In genomic region chr12:31654197-31654964, GRCm38 (mm10) we compare ENCODE assay signal across 8 mouse cellular contexts. TPM values are rescaled to one million over a fixed set of nuclear protein-coding genes. Genes with fewer than 3 reads are reported as not detected.
DNase-seq lines count a peak whose midpoint lies in the region; ATAC-seq and TF ChIP-seq lines count a peak whose summit lies in the region.

Gene Dus4l, minus strand, starts transcription at chr12:31654826.
Gene Cog5, plus strand, starts transcription at chr12:31654869.

- peaks cover 7% of the 10 kb centered on the region for H3K4me1 ChIP-seq in embryonic facial prominence, embryonic 13.5 days
- peaks cover 2% of the 10 kb centered on the region for H3K4me1 ChIP-seq in heart, adult 2 months (ENCODE audit: control insufficient read depth, insufficient read depth, low read length)
- peaks cover 4% of the 10 kb centered on the region; the same call in 1 of the 2 replicates for H3K4me1 ChIP-seq in limb, embryonic 14.5 days (ENCODE audit: control insufficient read depth, insufficient read depth, low read length)
- no peaks in the 10 kb centered on the region for H3K4me1 ChIP-seq in midbrain, postnatal 0 days (ENCODE audit: insufficient read depth, low read length)

- TF ChIP-seq CTCF in heart, adult 2 months (IDR thresholded peaks at IDR 0.05) = no peak
- TF ChIP-seq CTCF in midbrain, postnatal 0 days (IDR thresholded peaks at IDR 0.05) = 0 out of 2 replicates have a peak, but pooled peaks have one; percentile 7

- H3K4me2 ChIP-seq in embryonic facial prominence, embryonic 13.5 days = peak within 1 kb of the TSS; percentile 74
- peak within 1 kb of the TSS; percentile 65 for H3K4me2 ChIP-seq in limb, embryonic 14.5 days (replicated peaks; ENCODE audit: low read depth, low read length, severe bottlenecking)
- peak within 1 kb of the TSS; percentile 51 for H3K4me2 ChIP-seq in midbrain, postnatal 0 days (ENCODE audit: low read depth, low read length, poor library complexity, severe bottlenecking)

- H3K27ac ChIP-seq in embryonic facial prominence, embryonic 13.5 days = peak within 1 kb of the TSS; percentile 85
- H3K27ac ChIP-seq in heart, adult 2 months = peak within 1 kb of the TSS; percentile 97
- peak within 1 kb of the TSS; percentile 91 for H3K27ac ChIP-seq in limb, embryonic 14.5 days (replicated peaks; ENCODE audit: low read depth, low read length)
- peak within 1 kb of the TSS; percentile 65 for H3K27ac ChIP-seq in midbrain, postnatal 0 days (ENCODE audit: low read depth, low read length)

- H3K4me3 ChIP-seq in embryonic facial prominence, embryonic 13.5 days = peak within 1 kb of the TSS; percentile 85
- peak within 1 kb of the TSS; percentile 89 for H3K4me3 ChIP-seq in heart, adult 2 months
- H3K4me3 ChIP-seq in limb, embryonic 14.5 days (replicated peaks; ENCODE audit: low read length) = peak within 1 kb of the TSS; percentile 87
- H3K4me3 ChIP-seq in midbrain, postnatal 0 days (ENCODE audit: low read depth, low read length) = peak within 1 kb of the TSS; percentile 96

- TF ChIP-seq POLR2A in heart, adult 2 months (IDR thresholded peaks at IDR 0.05; ENCODE audit: insufficient read depth, low read depth, low read length) = peak; percentile 81
- TF ChIP-seq POLR2A in limb, embryonic 14.5 days (IDR thresholded peaks at IDR 0.05; ENCODE audit: borderline replicate concordance, extremely low read depth, insufficient read depth, insufficient read length) = peak; percentile 60; the same call in 1 of the 2 replicates

- H3K9me3 ChIP-seq in embryonic facial prominence, embryonic 13.5 days = no peaks in the 10 kb centered on the region
- H3K9me3 ChIP-seq in limb, embryonic 14.5 days (ENCODE audit: control insufficient read depth, low read length) = no peaks in the 10 kb centered on the region
- no peaks in the 10 kb centered on the region for H3K9me3 ChIP-seq in midbrain, postnatal 0 days (ENCODE audit: low read length)

- no peaks in the 10 kb centered on the region for H3K27me3 ChIP-seq in embryonic facial prominence, embryonic 13.5 days
- H3K27me3 ChIP-seq in heart, adult 2 months (ENCODE audit: control insufficient read depth, insufficient read depth, low read length) = no peaks in the 10 kb centered on the region
- H3K27me3 ChIP-seq in limb, embryonic 14.5 days (ENCODE audit: control insufficient read depth, insufficient read depth, low read length) = no peaks in the 10 kb centered on the region
- no peaks in the 10 kb centered on the region for H3K27me3 ChIP-seq in midbrain, postnatal 0 days (ENCODE audit: insufficient read depth, low read length)

- peak; percentile 97 for DNase-seq in 3134 (ENCODE audit: extremely low read depth, insufficient read length, low spot score)
- peak; percentile 94 to 97 for DNase-seq in adrenal gland, postnatal 36 days
- peak; percentile 96 to 100 for DNase-seq in heart, adult 2 months
- DNase-seq in kidney, adult 9 months = peak; percentile 98
- DNase-seq in limb, embryonic 14.5 days (ENCODE audit: low spot score) = peak; percentile 91
- DNase-seq in midbrain, postnatal 0 days (ENCODE audit: low spot score) = peak; percentile 92
- DNase-seq in spleen, postnatal 14 days (ENCODE audit: low spot score in 2 of 2) = peak; percentile 95 to 98

- peak; percentile 91 for ATAC-seq in embryonic facial prominence, embryonic 13.5 days (ENCODE audit: insufficient number of reproducible peaks, insufficient read depth, low FRiP score, low TSS enrichment, low read depth)
- peak; percentile 97 for ATAC-seq in limb, embryonic 14.5 days (ENCODE audit: low FRiP score, low read depth)
- ATAC-seq in midbrain, postnatal 0 days (ENCODE audit: low FRiP score) = peak; percentile 97

- no peaks in the 10 kb centered on the region for H3K79me2 ChIP-seq in heart, adult 2 months (replicated peaks; ENCODE audit: control insufficient read depth, insufficient read depth, low read length)

- WGBS in embryonic facial prominence, embryonic 13.5 days = under 1% methylated on average over 47 of the region's 47 CpGs
- under 1% methylated on average over 47 of the region's 47 CpGs for WGBS in heart, adult 2 months
- under 1% methylated on average over 47 of the region's 47 CpGs for WGBS in limb, embryonic 14.5 days
- WGBS in midbrain, postnatal 0 days = under 1% methylated on average over 47 of the region's 47 CpGs

- peak within 1 kb of the TSS; percentile 87 for H3K9ac ChIP-seq in embryonic facial prominence, embryonic 13.5 days
- H3K9ac ChIP-seq in heart, adult 2 months (ENCODE audit: low read depth, low read length) = peak within 1 kb of the TSS; percentile 72
- peak within 1 kb of the TSS; percentile 89 for H3K9ac ChIP-seq in limb, embryonic 14.5 days (ENCODE audit: low read depth, low read length, severe bottlenecking)
- H3K9ac ChIP-seq in midbrain, postnatal 0 days (replicated peaks; ENCODE audit: low read length, poor library complexity, severe bottlenecking) = peak within 1 kb of the TSS; percentile 86

- H3K36me3 ChIP-seq in embryonic facial prominence, embryonic 13.5 days = no peaks in the 10 kb centered on the region
- H3K36me3 ChIP-seq in heart, adult 2 months (ENCODE audit: control insufficient read depth, insufficient read depth, low read length) = no peaks in the 10 kb centered on the region
- H3K36me3 ChIP-seq in limb, embryonic 14.5 days (ENCODE audit: control insufficient read depth, insufficient read depth, low read length) = peaks cover 3% of the 10 kb centered on the region; the same call in 1 of the 2 replicates
- H3K36me3 ChIP-seq in midbrain, postnatal 0 days (ENCODE audit: insufficient read depth, low read length) = no peaks in the 10 kb centered on the region

- intact Hi-C loops in heart, adult 2 months (cut with DNase I) = loop anchor here (1.0 to 10.0 kb wide), 5 partner anchors 20 to 280 kb away; partner anchors contain the start of genes Bcap29 and Cbll1

- TF ChIP-seq EP300 in heart, adult 2 months (IDR thresholded peaks at IDR 0.05; ENCODE audit: insufficient read depth, low read depth, low read length) = no peak

RNA-seq across cellular contexts. Expression of gene Dus4l, which starts in this region (rescaled TPM):
- total RNA-seq in adrenal gland, postnatal 36 days (2021) = 1 to 10 TPM; 7.3 to 9.2 TPM
- polyA plus RNA-seq in embryonic facial prominence, embryonic 13.5 days (2015; fragmentation: Nextera tagmentation; extraction: Ambion mirVana) = 14.7 and 15.8 TPM in 2 replicates
- total RNA-seq in heart, adult 2 months (2021) = 1 to 10 TPM; 7.9 to 8.8 TPM
- polyA plus RNA-seq in heart, adult 2 months (2012; rRNA removed) = 3.3 and 5.9 TPM in 2 replicates
- polyA plus RNA-seq in limb, embryonic 14.5 days (2012; rRNA removed) = 10.6 and 14.1 TPM in 2 replicates
- polyA plus RNA-seq in limb, embryonic 14.5 days (2014; fragmentation: Nextera tagmentation; extraction: Ambion mirVana) = 14.1 and 15.1 TPM in 2 replicates
- 3.9 and 8.6 TPM in 2 replicates for total RNA-seq in midbrain, postnatal 0 days (2014; rRNA removed)
- polyA plus RNA-seq in midbrain, postnatal 0 days (2015; fragmentation: Nextera tagmentation; extraction: Ambion mirVana) = 5.9 and 8.3 TPM in 2 replicates

RNA-seq across cellular contexts. Expression of gene Cog5, which starts in this region (rescaled TPM):
- total RNA-seq in adrenal gland, postnatal 36 days (2021) = 10 to 100 TPM; 35.5 to 44.6 TPM
- polyA plus RNA-seq in embryonic facial prominence, embryonic 13.5 days (2015; fragmentation: Nextera tagmentation; extraction: Ambion mirVana) = 38.7 and 41.2 TPM in 2 replicates
- total RNA-seq in heart, adult 2 months (2021) = 10 to 100 TPM; 55.8 to 58.3 TPM
- polyA plus RNA-seq in heart, adult 2 months (2012; rRNA removed) = 24.7 and 48.2 TPM in 2 replicates
- 39.1 and 43.4 TPM in 2 replicates for polyA plus RNA-seq in limb, embryonic 14.5 days (2012; rRNA removed)
- polyA plus RNA-seq in limb, embryonic 14.5 days (2014; fragmentation: Nextera tagmentation; extraction: Ambion mirVana) = 36.9 and 38.0 TPM in 2 replicates
- total RNA-seq in midbrain, postnatal 0 days (2014; rRNA removed) = 41.1 and 51.8 TPM in 2 replicates
- polyA plus RNA-seq in midbrain, postnatal 0 days (2015; fragmentation: Nextera tagmentation; extraction: Ambion mirVana) = 16.9 and 18.8 TPM in 2 replicates

Comparison
In these comparisons a context has a peak if more than half of its experiments do, and no peak if none do; other contexts are left out.
1. Peak in every context shown above with its lines: DNase-seq, ATAC-seq, H3K4me3 ChIP-seq and H3K27ac ChIP-seq.